ENCODE assay signal across 22 mouse cellular contexts in the genomic region with DNA sequence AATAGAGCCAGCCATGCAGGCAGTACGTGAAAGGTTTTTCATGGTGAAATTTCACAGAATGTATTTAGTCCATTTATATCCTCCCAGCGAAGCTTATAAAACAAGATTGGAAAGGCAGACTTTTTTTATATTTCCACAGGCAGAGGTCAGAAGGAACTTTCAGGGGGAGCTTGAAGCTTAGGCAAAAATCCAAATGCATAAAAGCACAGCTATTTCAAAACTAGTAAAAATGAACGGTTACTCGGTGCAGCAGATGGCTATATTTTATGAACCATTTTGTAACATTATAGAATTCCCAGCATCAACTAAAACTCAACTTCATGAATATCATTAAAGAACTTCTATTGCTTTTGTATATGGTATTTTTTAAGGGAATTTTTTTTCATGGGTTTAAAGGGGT.
"Had no signal": no experiment of that assay in that cellular context is flagged by ENCODE, and none has a peak within 500 bp of the region (broad histone marks: within the 10 kb centered on the region; RNA-seq: fewer than 3 reads in every experiment).

No protein-coding gene starts in this region.

- H3K27ac ChIP-seq: kidney, embryonic 15.5 days; layer of hippocampus, adult 2 months; liver, embryonic 13.5 days; midbrain, embryonic 10.5 days; midbrain, embryonic 13.5 days; neural tube, embryonic 13.5 days; stomach, embryonic 15.5 days had no signal

- H3K27me3 ChIP-seq: kidney, embryonic 15.5 days; liver, embryonic 13.5 days; megakaryocyte, embryonic 14.5 days; midbrain, embryonic 13.5 days; neural tube, embryonic 13.5 days; stomach, embryonic 15.5 days had no signal

- ATAC-seq: midbrain, embryonic 13.5 days; midbrain, embryonic 16.5 days had no signal

- H3K36me3 ChIP-seq: kidney, embryonic 15.5 days; liver, embryonic 13.5 days; midbrain, embryonic 10.5 days; midbrain, embryonic 13.5 days; neural tube, embryonic 13.5 days; stomach, embryonic 15.5 days had no signal

- DNase-seq: kidney, adult 11 months; kidney, adult 8-10 months; kidney, postnatal 14 days; layer of hippocampus, adult 9-11 months; liver, embryonic 13.5 days; lung, adult 2 months; lung, postnatal 10 days; lung, postnatal 36 days; retina, postnatal 1 day; right cerebral cortex, postnatal 25 days; spleen, adult 18-20 months; thymus, adult 18-20 months; thymus, postnatal 36 days had no signal

- H3K9ac ChIP-seq: kidney, embryonic 15.5 days; liver, embryonic 13.5 days; midbrain, embryonic 13.5 days; neural tube, embryonic 13.5 days; stomach, embryonic 15.5 days had no signal

- H3K4me1 ChIP-seq: kidney, embryonic 15.5 days; liver, embryonic 13.5 days; megakaryocyte, embryonic 14.5 days; midbrain, embryonic 10.5 days; midbrain, embryonic 13.5 days; neural tube, embryonic 13.5 days; stomach, embryonic 15.5 days had no signal

- H3K4me2 ChIP-seq: kidney, embryonic 15.5 days; liver, embryonic 13.5 days; midbrain, embryonic 13.5 days; neural tube, embryonic 13.5 days; stomach, embryonic 15.5 days had no signal

- H3K9me3 ChIP-seq: kidney, embryonic 15.5 days; liver, embryonic 13.5 days; megakaryocyte, embryonic 14.5 days; midbrain, embryonic 10.5 days; midbrain, embryonic 13.5 days; neural tube, embryonic 13.5 days; stomach, embryonic 15.5 days had no signal

- H3K4me3 ChIP-seq: kidney, embryonic 15.5 days; layer of hippocampus, adult 2 months; liver, embryonic 13.5 days; megakaryocyte, embryonic 14.5 days; midbrain, embryonic 10.5 days; midbrain, embryonic 13.5 days; myocyte; neural tube, embryonic 13.5 days; stomach, embryonic 15.5 days had no signal
